Mouse (Mus musculus) C2C12 (cell line): ENCODE measurements around the gene Olfr47. TPM values are rescaled to one million over a fixed set of nuclear protein-coding genes. Genes with fewer than 3 reads are reported as not detected.
A peak's percentile ranks its signal among the peaks of the same experiment; 100 is the strongest.

ENCODE experiments used
- H3K27me3 ChIP-seq: one replicate; pipeline ENCODE4 v1.6.1; 2011; ENCODE audit not compliant: control insufficient read depth, insufficient read depth, insufficient read length
- H3K36me3 ChIP-seq: one replicate; pipeline ENCODE4 v1.6.1; 2011; ENCODE audit not compliant: control insufficient read depth, insufficient read depth
- H3K4me3 ChIP-seq: one replicate; pipeline ENCODE4 v1.5.1; 2011; ENCODE audit warnings: mild to moderate bottlenecking, control low read depth; ENCODE audit not compliant: poor library complexity, insufficient read depth, severe bottlenecking
- H3K79me2 ChIP-seq: one replicate; pipeline ENCODE4 v1.6.1; 2011; ENCODE audit not compliant: control insufficient read depth, insufficient read depth
- H3K79me3 ChIP-seq: one replicate; pipeline ENCODE4 v1.6.1; 2011; ENCODE audit warnings: low read depth, control low read depth
- H3ac ChIP-seq: one replicate; pipeline ENCODE3; 2011; ENCODE audit warnings: low read depth; ENCODE audit not compliant: control insufficient read depth, insufficient read length
- CEBPB ChIP-seq: IDR thresholded peaks from one replicate; pipeline ENCODE4 v1.6.1; 2011; ENCODE audit warnings: low read depth, mild to moderate bottlenecking, control low read depth, moderate library complexity
- CTCF ChIP-seq: IDR thresholded peaks from one replicate; pipeline ENCODE4 v1.5.1; 2011; ENCODE audit not compliant: control insufficient read depth, insufficient read depth, insufficient read length
- FOSL1 ChIP-seq: IDR thresholded peaks from one replicate; pipeline ENCODE4 v1.8.0; 2011; ENCODE audit warnings: mild to moderate bottlenecking, low read length; ENCODE audit not compliant: poor library complexity, insufficient read depth, severe bottlenecking
- MAX ChIP-seq: IDR thresholded peaks from one replicate; pipeline ENCODE4 v1.6.1; 2011; ENCODE audit warnings: mild to moderate bottlenecking, control low read depth
- MYOD1 ChIP-seq: IDR thresholded peaks from one replicate; pipeline ENCODE4 v1.6.1; 2011; ENCODE audit warnings: low read depth; ENCODE audit not compliant: control insufficient read depth, insufficient read length
- MYOG ChIP-seq: IDR thresholded peaks from one replicate; pipeline ENCODE4 v1.6.1; 2011; ENCODE audit not compliant: control insufficient read depth, insufficient read length; ENCODE audit errors: extremely low read depth
- USF1 ChIP-seq: IDR thresholded peaks from one replicate; pipeline ENCODE4 v1.6.1; 2011; ENCODE audit warnings: low read depth, mild to moderate bottlenecking, control low read depth, moderate library complexity
- polyA plus RNA-seq: library from polyadenylated mRNA; unstranded; fragments of >200 nt; fragmentation: generic; extraction: Trizol; gene quantifications from one replicate; pipeline ENCODE4 v1.2.1, GENCODE M21; 2012; ENCODE audit warnings: missing spikeins

Olfr47 gene
- polyA plus RNA-seq, 1 experiment = not detected

- Histone ChIP-seq H3K27me3 (no peaks in the 10 kb centered on the region), H3K79me2 (no peaks in the 10 kb centered on the region), H3K36me3 (no peaks in the 10 kb centered on the region), H3K4me3 (no peak overlapping the region), H3K79me3 (no peaks in the 10 kb centered on the region), H3ac (no peak overlapping the region)
- no peak for TF ChIP-seq USF1
- no peak for TF ChIP-seq CTCF
- TF ChIP-seq CEBPB = no peak
- no peak for TF ChIP-seq MAX
- TF ChIP-seq MYOG = no peak
- TF ChIP-seq MYOD1 = no peak
- no peak for TF ChIP-seq FOSL1
Measured at GRCm38 (mm10) chr6:43242061-43242460, 10.7 kb downstream of the Olfr47 start.

GRCm38 (mm10) chr6:43247396-43247795 lies 16.1 kb downstream of the Olfr47 start:
- Histone ChIP-seq H3ac (no peak overlapping the region), H3K79me3 (no peaks in the 10 kb centered on the region), H3K27me3 (no peaks in the 10 kb centered on the region), H3K79me2 (no peaks in the 10 kb centered on the region), H3K4me3 (no peak overlapping the region), H3K36me3 (no peaks in the 10 kb centered on the region)
- TF ChIP-seq USF1 = no peak
- TF ChIP-seq FOSL1 = peak; percentile 88
- TF ChIP-seq MYOD1 = peak; percentile 27
- no peak for TF ChIP-seq MAX
- TF ChIP-seq MYOG = no peak
- no peak for TF ChIP-seq CTCF
- no peak for TF ChIP-seq CEBPB

GRCm38 (mm10) chr6:43252994-43253393 lies 21.7 kb downstream of the Olfr47 start:
- Histone ChIP-seq H3K79me2 (no peaks in the 10 kb centered on the region), H3K79me3 (no peaks in the 10 kb centered on the region), H3K27me3 (no peaks in the 10 kb centered on the region), H3K36me3 (no peaks in the 10 kb centered on the region), H3K4me3 (no peak overlapping the region), H3ac (no peak overlapping the region)
- TF ChIP-seq CEBPB (no peak), MYOD1 (no peak), CTCF (no peak), MAX (no peak)

GRCm38 (mm10) chr6:43254193-43254926 lies 23.0 kb downstream of the Olfr47 start:
- Histone ChIP-seq H3K27me3 (no peaks in the 10 kb centered on the region), H3K79me2 (no peaks in the 10 kb centered on the region), H3K4me3 (no peak overlapping the region), H3K36me3 (no peaks in the 10 kb centered on the region), H3ac (no peak overlapping the region), H3K79me3 (no peaks in the 10 kb centered on the region)
- TF ChIP-seq MAX = no peak
- TF ChIP-seq CTCF = peak; percentile 18
- TF ChIP-seq USF1 = no peak
- TF ChIP-seq FOSL1 = no peak

GRCm38 (mm10) chr6:43260756-43261155 lies 29.4 kb downstream of the Olfr47 start:
- Histone ChIP-seq H3ac (no peak overlapping the region), H3K4me3 (no peak overlapping the region), H3K27me3 (no peaks in the 10 kb centered on the region), H3K79me3 (no peaks in the 10 kb centered on the region), H3K36me3 (no peaks in the 10 kb centered on the region), H3K79me2 (peaks cover 5% of the 10 kb centered on the region)
- TF ChIP-seq CTCF = no peak
- no peak for TF ChIP-seq MYOD1
- TF ChIP-seq FOSL1 = no peak
- TF ChIP-seq CEBPB = no peak

- H3K79me2 ChIP-seq = peaks cover 50% of the 10 kb centered on the region
- TF ChIP-seq MYOG (no peak), CTCF (no peak)
- H3K36me3 ChIP-seq = no peaks in the 10 kb centered on the region
- peaks cover 20% of the 10 kb centered on the region for H3K79me3 ChIP-seq
- peak within 1 kb of the TSS; percentile 64 for H3ac ChIP-seq
- no peaks in the 10 kb centered on the region for H3K27me3 ChIP-seq
- H3K4me3 ChIP-seq = peak within 1 kb of the TSS; percentile 53
Measured at GRCm38 (mm10) chr6:43265363-43266041, 34.2 kb downstream of the Olfr47 start, which contains the start of gene Arhgef5. Gene Arhgef5 (plus strand): TSS chr6:43265582.
